Mouse (Mus musculus) CH12.LX (cell line): Measurements from ENCODE around the gene Ppip5k1.

Source experiments
- CHD2 ChIP-seq: IDR thresholded peaks from 2 replicates; pipeline ENCODE4 v1.6.1; 2011; ENCODE audit warnings: low read length, improper control_type of control experiment
- CTCF ChIP-seq, 2 experiments: IDR thresholded peaks in 1 of 2; conservative IDR thresholded peaks in 1 of 2; 2 replicates each; pipeline ENCODE4 v1.5.1; 2011 to 2012; ENCODE audit warnings: low read depth in 2 of 2, low read length in 2 of 2, improper control_type of control experiment in 1 of 2, inconsistent platforms in 1 of 2, mild to moderate bottlenecking in 1 of 2, moderate library complexity in 1 of 2
- E2F4 ChIP-seq: IDR thresholded peaks from 2 replicates; pipeline ENCODE4 v1.6.1; 2011; ENCODE audit warnings: low read depth, low read length, improper control_type of control experiment; ENCODE audit not compliant: insufficient replicate concordance
- ELF1 ChIP-seq: IDR thresholded peaks from 2 replicates; pipeline ENCODE4 v1.6.1; 2014; ENCODE audit warnings: low read depth, mild to moderate bottlenecking, inconsistent platforms, low read length, improper control_type of control experiment
- GABPA ChIP-seq: IDR thresholded peaks from 2 replicates; pipeline ENCODE4 v1.6.1; 2012; ENCODE audit warnings: low read depth, low read length, improper control_type of control experiment, inconsistent platforms; ENCODE audit not compliant: insufficient replicate concordance
- HCFC1 ChIP-seq: IDR thresholded peaks from 2 replicates; pipeline ENCODE4 v1.6.1; 2012; ENCODE audit warnings: low read depth, mild to moderate bottlenecking, inconsistent platforms, low read length, improper control_type of control experiment
- MAX ChIP-seq: IDR thresholded peaks from 2 replicates; pipeline ENCODE4 v1.6.1; 2011; ENCODE audit warnings: low read length, improper control_type of control experiment
- MXI1 ChIP-seq: IDR thresholded peaks from 2 replicates; pipeline ENCODE4 v1.6.1; 2011; ENCODE audit warnings: mild to moderate bottlenecking, low read depth, low read length, improper control_type of control experiment
- POLR2A ChIP-seq: IDR thresholded peaks from 2 replicates; pipeline ENCODE4 v1.6.1; 2011; ENCODE audit warnings: low read depth, mild to moderate bottlenecking, improper control_type of control experiment, low read length
- POLR2AphosphoS2 ChIP-seq: IDR thresholded peaks from 2 replicates; pipeline ENCODE4 v1.6.1; 2011; ENCODE audit warnings: low read depth, low read length, improper control_type of control experiment
- RAD21 ChIP-seq: IDR thresholded peaks from 2 replicates; pipeline ENCODE4 v1.6.1; 2011; ENCODE audit warnings: low read depth, mild to moderate bottlenecking, low read length, improper control_type of control experiment, moderate library complexity
- ZC3H11A ChIP-seq: IDR thresholded peaks from 2 replicates; pipeline ENCODE4 v1.6.1; 2012; ENCODE audit warnings: low read depth, mild to moderate bottlenecking, inconsistent platforms, low read length, improper control_type of control experiment

GRCm38 (mm10) chr2:121403296-121403695 is 48.1 kb upstream of the Ppip5k1 start:
- TF ChIP-seq MXI1 (no peak), ZC3H11A (no peak), CTCF (conservative IDR thresholded peaks at IDR 0.05 in 1 of 2, IDR thresholded peaks at IDR 0.05 in 1 of 2; ENCODE audit: low read depth in 2 of 2, low read length in 2 of 2) (no peak), POLR2A (no peak), GABPA (no peak), MAX (no peak), RAD21 (no peak), CHD2 (no peak), ELF1 (no peak), POLR2AphosphoS2 (no peak), E2F4 (no peak), HCFC1 (no peak)
